Mouse (Mus musculus) olfactory bulb, adult 2 months (tissue): ENCODE measurements around the gene Lrrc8d.

Source experiments
- CTCF ChIP-seq: fragments of 200-500 bp; IDR thresholded peaks from 2 replicates; pipeline ENCODE4 v1.5.1; 2012; ENCODE audit warnings: low read depth, mild to moderate bottlenecking, low read length, moderate library complexity; ENCODE audit not compliant: insufficient read depth
- POLR2A ChIP-seq: fragments of 200-500 bp; IDR thresholded peaks from 2 replicates; pipeline ENCODE4 v1.6.1; 2012; ENCODE audit warnings: mild to moderate bottlenecking, low read depth, low read length, moderate library complexity; ENCODE audit not compliant: insufficient read depth

- TF ChIP-seq POLR2A (no peak), CTCF (no peak)
Measured at GRCm38 (mm10) chr5:105717294-105717693, 17.5 kb downstream of the Lrrc8d start.
